Mouse (Mus musculus) retina, adult 2 months (tissue): ENCODE data around the gene Acacb.

ENCODE experiments used
- DNase-seq: peaks from one replicate; pipeline ENCODE4 v3.0.0-alpha.2; 2012; ENCODE audit warnings: low read depth, low spot score

The Acacb gene

GRCm38 (mm10) chr5:114299883-114300610, 153.7 kb downstream of the Acacb start:
- DNase-seq: no peak
